Mouse (Mus musculus) erythroblast, embryonic 14.5 days (primary cell): ENCODE data around the gene Zfp658.

Experiments
- GATA1 ChIP-seq: IDR thresholded peaks from 2 replicates; pipeline ENCODE4 v1.6.1; 2012; ENCODE audit warnings: low read length, inconsistent platforms, mixed read lengths
- TAL1 ChIP-seq: IDR thresholded peaks from 3 replicates; pipeline ENCODE4 v1.6.1; 2012; ENCODE audit warnings: low read length, inconsistent platforms, mixed read lengths

DNA sequence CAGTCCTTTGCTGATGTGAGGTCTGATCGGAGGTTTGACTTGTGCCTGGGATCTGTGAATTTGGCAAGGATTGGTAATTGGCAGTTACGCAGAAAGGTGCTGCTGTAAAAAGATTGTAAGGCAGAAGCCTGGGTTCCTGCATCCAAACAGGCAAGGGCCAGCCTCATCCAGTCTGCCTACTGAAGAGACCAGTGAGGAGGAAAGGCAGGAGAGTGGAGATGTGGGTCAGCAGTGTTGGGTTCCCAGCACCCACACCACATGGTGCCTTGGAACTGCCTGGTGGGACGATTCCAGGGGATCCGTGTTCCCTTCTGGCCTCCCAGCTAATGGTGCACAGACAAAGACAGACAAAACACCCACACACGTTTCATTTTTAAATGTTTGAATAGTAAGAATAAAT is 18.5 kb downstream of the Zfp658 start:
- TF ChIP-seq GATA1 (no peak), TAL1 (no peak)
